Mouse (Mus musculus) forebrain, embryonic 11.5 days (tissue): ENCODE measurements around the gene Epb41l3. TPM values are rescaled to one million over a fixed set of nuclear protein-coding genes. Genes with fewer than 3 reads are reported as not detected.

Experiments used
- ATAC-seq: fragments of 200-750 bp; cut with Nextera tagmentation; replicated peaks from 2 replicates; pipeline ENCODE4 v1.8.0; 2017; ENCODE audit warnings: moderate TSS enrichment; ENCODE audit not compliant: low FRiP score
- DNase-seq: peaks from one replicate; pipeline ENCODE4 v3.0.0-alpha.2; 2017; ENCODE audit warnings: low spot score
- H3K27ac ChIP-seq: fragments of 300-500 bp; sonication (generic); 2 replicates; pipeline ENCODE4 v1.5.1; 2014; ENCODE audit warnings: low read depth, low read length
- H3K27me3 ChIP-seq: fragments of 300-500 bp; sonication (generic); 2 replicates; pipeline ENCODE4 v1.6.1; 2014; ENCODE audit warnings: mild to moderate bottlenecking, low read length, mixed read lengths; ENCODE audit not compliant: control insufficient read depth, insufficient read depth
- H3K36me3 ChIP-seq: fragments of 300-500 bp; sonication (generic); 2 replicates; pipeline ENCODE4 v1.6.1; 2014; ENCODE audit warnings: mild to moderate bottlenecking, low read length, moderate library complexity, mixed read lengths; ENCODE audit not compliant: control insufficient read depth, insufficient read depth
- H3K4me1 ChIP-seq: fragments of 300-500 bp; sonication (generic); replicated peaks from 2 replicates; pipeline ENCODE4 v1.6.1; 2014; ENCODE audit warnings: low read length, mixed read lengths; ENCODE audit not compliant: control insufficient read depth, insufficient read depth
- H3K4me2 ChIP-seq: fragments of 300-500 bp; sonication (generic); 2 replicates; pipeline ENCODE4 v1.6.1; 2014; ENCODE audit warnings: low read depth, mild to moderate bottlenecking, low read length, moderate library complexity, mixed read lengths; ENCODE audit not compliant: severe bottlenecking
- H3K4me3 ChIP-seq: fragments of 300-500 bp; sonication (generic); 2 replicates; pipeline ENCODE4 v1.5.1; 2014; ENCODE audit warnings: low read depth, low read length
- H3K9ac ChIP-seq: fragments of 300-500 bp; sonication (generic); 2 replicates; pipeline ENCODE4 v1.6.1; 2014; ENCODE audit warnings: low read length
- H3K9me3 ChIP-seq: fragments of 300-500 bp; sonication (generic); 2 replicates; pipeline ENCODE4 v1.6.1; 2016; ENCODE audit warnings: low read length, mixed read lengths; ENCODE audit not compliant: control insufficient read depth
- WGBS: fragments of 180-500 bp; shearing (Covaris S2); extraction: QIAGEN DNeasy Blood & Tissue Kit; methylation state at CpG from one replicate; pipeline ENCODE4 v1.1.7; 2014; 5-methylcytosine and 5-hydroxymethylcytosine counted together
- polyA plus RNA-seq: library from polyadenylated mRNA; unstranded; fragments of >200 nt; fragmentation: Nextera tagmentation; extraction: Ambion mirVana; gene quantifications from 2 replicates; pipeline ENCODE4 v1.2.1, GENCODE M21; 2014

The Epb41l3 gene
- polyA plus RNA-seq, 1 experiment from 2014 or later = 78.4 TPM

DNA sequence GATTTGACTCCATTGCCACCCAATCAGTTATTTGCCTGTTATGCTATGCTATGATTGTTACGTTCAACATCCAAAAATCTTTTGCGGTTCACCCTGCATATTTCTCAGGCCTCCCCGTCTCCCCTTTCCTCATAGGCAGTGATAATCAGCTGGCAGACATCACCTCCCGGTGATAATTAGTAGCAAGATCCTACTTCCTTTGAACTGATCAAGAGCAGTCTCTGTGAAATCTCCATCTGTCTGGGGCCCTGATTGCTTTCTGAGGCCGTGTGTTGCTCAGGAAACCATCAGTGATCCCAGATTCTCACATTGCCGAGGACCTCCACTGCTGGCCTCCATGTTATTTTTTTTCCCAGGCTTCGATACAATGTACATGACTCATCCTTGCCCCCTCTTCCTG is 22.5 kb downstream of the Epb41l3 start:
- Histone ChIP-seq H3K9me3 (no peaks in the 10 kb centered on the region), H3K9ac (no peak overlapping the region), H3K27ac (no peak overlapping the region), H3K4me2 (no peak overlapping the region), H3K4me1 (no peaks in the 10 kb centered on the region), H3K4me3 (no peak overlapping the region), H3K36me3 (no peaks in the 10 kb centered on the region), H3K27me3 (no peaks in the 10 kb centered on the region)
- DNase-seq (no peak), ATAC-seq (no peak)
- WGBS = 83% methylated on average over 7 of the region's 7 CpGs

GRCm38 (mm10) chr17:69103326-69103725 is 27.8 kb downstream of the Epb41l3 start:
- H3K4me2 ChIP-seq = no peak overlapping the region
- H3K27me3 ChIP-seq = no peaks in the 10 kb centered on the region
- no peaks in the 10 kb centered on the region for H3K36me3 ChIP-seq
- DNase-seq (no peak), ATAC-seq (no peak)
- no peak overlapping the region for H3K4me3 ChIP-seq
- H3K9ac ChIP-seq = no peak overlapping the region
- H3K27ac ChIP-seq = no peak overlapping the region
- no peaks in the 10 kb centered on the region for H3K9me3 ChIP-seq
- 76% methylated on average over 8 of the region's 8 CpGs for WGBS
- no peaks in the 10 kb centered on the region for H3K4me1 ChIP-seq

GRCm38 (mm10) chr17:69105035-69105798 is 29.7 kb downstream of the Epb41l3 start:
- 75% methylated on average over 14 of the region's 14 CpGs for WGBS
- H3K4me2 ChIP-seq = no peak overlapping the region
- H3K4me1 ChIP-seq = no peaks in the 10 kb centered on the region
- no peaks in the 10 kb centered on the region for H3K27me3 ChIP-seq
- H3K9me3 ChIP-seq = no peaks in the 10 kb centered on the region
- no peaks in the 10 kb centered on the region for H3K36me3 ChIP-seq
- DNase-seq = no peak
- no peak for ATAC-seq
- no peak overlapping the region for H3K9ac ChIP-seq
- no peak overlapping the region for H3K27ac ChIP-seq
- H3K4me3 ChIP-seq = no peak overlapping the region

DNA sequence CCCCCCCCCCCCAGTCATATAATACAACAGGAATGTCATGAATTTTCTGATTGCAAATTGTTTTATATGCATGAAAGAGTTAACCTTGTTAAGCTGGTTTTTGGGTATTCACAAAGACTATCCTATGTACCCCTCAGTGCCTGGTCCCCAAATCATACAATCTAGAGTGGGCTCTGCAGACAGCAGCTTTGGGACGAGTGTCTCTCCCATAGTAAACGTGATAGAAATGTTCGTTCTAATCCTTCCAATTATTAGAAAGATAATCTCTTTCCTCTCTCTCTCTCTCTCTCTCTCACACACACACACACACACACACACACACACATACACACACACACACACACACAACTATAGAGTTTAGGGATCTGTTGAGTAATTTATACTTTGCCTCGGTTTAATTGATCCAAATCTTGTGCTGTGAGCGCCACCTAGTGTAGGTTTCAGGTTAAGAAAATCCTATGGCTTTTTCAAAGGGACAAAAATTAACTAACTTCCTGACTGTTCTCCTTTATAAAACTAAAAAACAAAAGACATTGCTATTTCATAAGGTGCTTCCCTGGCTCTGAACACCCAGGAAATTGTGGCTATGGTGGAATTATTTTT is 30.4 kb downstream of the Epb41l3 start:
- Histone ChIP-seq H3K4me3 (no peak overlapping the region), H3K27ac (no peak overlapping the region), H3K36me3 (no peaks in the 10 kb centered on the region), H3K27me3 (no peaks in the 10 kb centered on the region), H3K4me1 (no peaks in the 10 kb centered on the region), H3K4me2 (no peak overlapping the region), H3K9me3 (no peaks in the 10 kb centered on the region), H3K9ac (no peak overlapping the region)
- DNase-seq = no peak
- WGBS = 36% methylated on average over 5 of the region's 5 CpGs
- ATAC-seq = no peak; the same call in 1 of the 2 replicates

DNA sequence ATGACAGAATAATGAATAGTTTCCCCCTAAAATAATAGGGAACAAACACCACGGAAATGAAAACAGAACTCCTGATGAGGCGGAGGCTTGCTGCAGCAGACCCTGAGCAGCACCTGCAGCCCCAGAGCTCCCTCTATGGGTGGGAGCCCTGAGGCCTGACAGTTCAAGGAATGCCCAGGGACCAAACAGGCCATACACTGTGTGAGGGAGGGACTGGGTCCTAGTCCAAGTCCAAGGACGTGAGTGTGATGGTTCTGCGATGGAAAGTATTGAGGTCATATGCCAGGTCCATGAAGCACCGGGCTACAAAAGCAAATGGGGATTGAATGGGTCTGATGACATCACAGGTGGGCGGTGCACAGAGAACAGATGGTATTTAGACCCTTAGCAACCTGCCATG is 33.7 kb downstream of the Epb41l3 start:
- no peaks in the 10 kb centered on the region for H3K9me3 ChIP-seq
- no peaks in the 10 kb centered on the region for H3K27me3 ChIP-seq
- no peak overlapping the region for H3K27ac ChIP-seq
- H3K36me3 ChIP-seq = no peaks in the 10 kb centered on the region
- WGBS = 65% methylated on average over 6 of the region's 6 CpGs
- no peak overlapping the region for H3K4me3 ChIP-seq
- no peak overlapping the region for H3K9ac ChIP-seq
- no peak overlapping the region for H3K4me2 ChIP-seq
- ATAC-seq = no peak
- H3K4me1 ChIP-seq = no peaks in the 10 kb centered on the region
- no peak for DNase-seq

DNA sequence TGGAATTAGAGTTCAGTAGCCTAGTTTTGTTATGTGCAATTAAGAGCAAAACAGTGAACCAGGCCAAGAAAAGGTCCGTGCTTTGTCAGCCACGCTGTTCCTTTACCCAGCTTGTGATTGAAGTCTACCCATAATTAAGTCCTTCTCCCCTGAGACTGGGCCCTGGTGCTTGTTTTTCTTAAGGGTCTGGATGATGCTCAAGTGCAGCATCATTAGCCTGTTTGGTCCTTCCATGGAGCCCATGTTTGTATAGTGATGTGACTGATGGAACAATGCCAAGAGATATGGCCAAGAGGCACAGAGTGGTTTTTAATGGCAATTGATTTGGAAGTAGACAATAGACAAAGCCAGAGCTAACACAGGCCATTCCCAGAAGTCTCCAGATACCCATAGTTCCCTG is 36.7 kb downstream of the Epb41l3 start:
- 71% methylated on average over 2 of the region's 2 CpGs for WGBS
- no peaks in the 10 kb centered on the region for H3K4me1 ChIP-seq
- DNase-seq = no peak
- H3K9me3 ChIP-seq = no peaks in the 10 kb centered on the region
- no peak overlapping the region for H3K9ac ChIP-seq
- no peak overlapping the region for H3K4me2 ChIP-seq
- ATAC-seq = no peak
- no peaks in the 10 kb centered on the region for H3K27me3 ChIP-seq
- no peak overlapping the region for H3K4me3 ChIP-seq
- H3K36me3 ChIP-seq = no peaks in the 10 kb centered on the region
- no peak overlapping the region for H3K27ac ChIP-seq

DNA sequence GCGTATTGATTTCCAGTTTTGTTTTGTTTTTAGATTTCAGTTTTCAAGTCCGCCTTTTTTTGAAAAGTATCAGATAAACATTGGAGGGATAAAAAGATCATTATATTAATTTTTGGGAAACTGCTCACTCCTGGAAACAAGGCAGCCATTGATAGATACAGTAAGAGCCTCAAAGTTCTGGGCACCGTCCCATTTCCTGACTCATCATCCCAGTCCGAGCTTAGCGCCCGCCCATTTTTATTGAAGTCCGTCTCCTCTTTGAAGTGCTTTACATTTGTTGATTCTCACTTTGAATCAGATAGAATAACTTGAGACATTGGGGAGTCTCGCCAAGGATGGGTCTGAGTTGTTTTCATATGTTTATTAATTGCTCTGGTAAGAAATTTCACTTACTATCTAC is 43.7 kb downstream of the Epb41l3 start:
- H3K27me3 ChIP-seq = no peaks in the 10 kb centered on the region
- DNase-seq (no peak), ATAC-seq (no peak)
- H3K36me3 ChIP-seq = no peaks in the 10 kb centered on the region
- 92% methylated on average over 8 of the region's 8 CpGs for WGBS
- no peak overlapping the region for H3K4me2 ChIP-seq
- H3K9ac ChIP-seq = no peak overlapping the region
- no peaks in the 10 kb centered on the region for H3K9me3 ChIP-seq
- H3K4me3 ChIP-seq = no peak overlapping the region
- peaks cover 7% of the 10 kb centered on the region; the same call in 1 of the 2 replicates for H3K4me1 ChIP-seq
- no peak overlapping the region for H3K27ac ChIP-seq

GRCm38 (mm10) chr17:69120533-69121358 is 45.3 kb downstream of the Epb41l3 start:
- Histone ChIP-seq H3K4me1 (peaks cover 7% of the 10 kb centered on the region; the same call in 1 of the 2 replicates), H3K9ac (peak overlapping the region; percentile 12; the same call in 1 of the 2 replicates), H3K9me3 (no peaks in the 10 kb centered on the region), H3K27me3 (no peaks in the 10 kb centered on the region), H3K4me3 (peak overlapping the region; percentile 10; the same call in 1 of the 2 replicates), H3K36me3 (no peaks in the 10 kb centered on the region), H3K4me2 (peak overlapping the region; percentile 45), H3K27ac (no peak overlapping the region)
- ATAC-seq (peak; percentile 71), DNase-seq (peak; percentile 62)
- WGBS = 10% methylated on average over 19 of the region's 19 CpGs
